Mouse (Mus musculus) lung, adult 2 months (tissue): ENCODE measurements around the gene Vwce.

Experiments used
- CTCF ChIP-seq: fragments of 200-500 bp; IDR thresholded peaks from 2 replicates; pipeline ENCODE4 v1.5.1; 2011; ENCODE audit warnings: mild to moderate bottlenecking, low read length, control low read depth; ENCODE audit not compliant: insufficient read depth
- POLR2A ChIP-seq: fragments of 200-500 bp; IDR thresholded peaks from 2 replicates; pipeline ENCODE4 v1.6.1; 2011; ENCODE audit warnings: low read depth, mild to moderate bottlenecking, control low read depth, low read length, borderline replicate concordance; ENCODE audit errors: extremely low read depth

GRCm38 (mm10) chr19:10708900-10709299 is 74.9 kb downstream of the Vwce start:
- TF ChIP-seq POLR2A = no peak
- no peak for TF ChIP-seq CTCF
